Mouse (Mus musculus) spleen, adult 2 months (tissue): Measurements from ENCODE around the gene Nfrkb.

Experiments
- CTCF ChIP-seq: fragments of 200-500 bp; IDR thresholded peaks from 2 replicates; pipeline ENCODE4 v1.5.1; 2011; ENCODE audit warnings: mild to moderate bottlenecking, inconsistent platforms; ENCODE audit not compliant: insufficient read depth, insufficient read length, insufficient replicate concordance; ENCODE audit errors: extremely low read depth
- POLR2A ChIP-seq: fragments of 200-500 bp; IDR thresholded peaks from 2 replicates; pipeline ENCODE4 v1.6.1; 2011; ENCODE audit warnings: low read depth, low read length, inconsistent platforms

DNA sequence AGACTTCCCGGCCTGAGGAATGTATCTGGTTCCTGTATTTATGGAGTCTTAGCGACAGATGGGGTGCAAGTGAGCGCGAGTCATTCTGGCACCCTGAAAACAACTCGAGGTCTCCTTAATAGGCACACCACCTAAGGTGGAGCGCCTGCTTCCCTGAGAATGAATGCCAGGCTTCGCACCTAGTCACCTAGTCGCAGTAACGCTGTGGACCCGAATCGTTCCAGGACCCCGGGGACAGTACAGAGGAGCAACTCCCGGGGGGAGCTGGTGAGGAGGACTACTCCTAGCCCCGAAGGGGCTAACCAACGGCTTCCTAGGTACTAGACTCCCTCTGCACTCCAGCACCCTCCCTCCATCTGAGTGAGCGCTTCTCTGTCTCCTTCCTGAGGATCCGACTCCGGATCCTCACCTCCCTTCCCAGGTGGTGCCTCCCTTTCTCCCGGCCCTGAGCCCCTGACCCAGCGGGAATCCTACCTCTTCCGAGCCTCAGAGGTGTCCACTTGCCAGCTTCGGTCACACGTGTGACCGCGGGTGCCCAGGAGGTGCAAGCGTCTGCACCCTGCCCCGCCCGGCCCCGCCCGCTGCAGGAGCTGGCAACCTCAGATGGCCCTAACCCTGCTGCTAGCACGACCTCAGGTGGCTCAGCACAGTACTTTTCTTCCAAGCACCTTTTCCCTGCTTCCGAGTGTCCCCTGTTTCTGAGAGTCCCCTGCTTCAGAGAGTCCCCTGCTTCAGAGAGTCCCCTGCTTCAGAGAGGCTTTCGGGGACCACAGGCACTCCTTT lies 77.9 kb downstream of the Nfrkb start, which contains the start of gene Tmem45b:
- TF ChIP-seq CTCF, result no peak
- TF ChIP-seq POLR2A, result no peak
